Mouse (Mus musculus) thymus, postnatal 36 days (tissue): ENCODE data around the gene Reg4.
A peak's percentile ranks its signal among the peaks of the same experiment; 100 is the strongest.

Experiments
- DNase-seq, 2 experiments: peaks; one replicate each; pipeline ENCODE4 v3.0.0; 2022; ENCODE audit warnings: mixed read lengths in 2 of 2

Gene Reg4

DNA sequence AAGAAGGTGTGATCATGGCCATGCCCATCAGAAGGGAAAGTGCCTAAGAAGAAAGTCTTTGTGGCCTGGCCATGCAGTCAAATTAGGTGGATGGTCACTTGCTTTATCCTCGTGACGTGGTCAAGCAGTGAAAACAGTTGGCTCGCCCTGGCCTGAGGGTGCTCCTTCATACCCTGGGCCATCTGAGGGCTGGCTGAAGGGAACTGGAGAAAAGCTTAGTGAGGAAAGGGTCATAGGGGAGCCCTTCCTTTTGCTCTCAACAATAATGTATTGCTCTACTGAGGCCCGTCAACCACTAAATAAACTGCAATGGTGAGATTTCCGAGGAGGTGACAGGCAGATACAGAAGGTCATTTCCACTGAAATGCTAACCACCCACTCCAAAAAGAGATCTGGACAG, 15.3 kb downstream of the Reg4 start:
- DNase-seq = no peak

GRCm38 (mm10) chr3:98238150-98238549, 16.2 kb downstream of the Reg4 start:
- DNase-seq = no peak

DNA sequence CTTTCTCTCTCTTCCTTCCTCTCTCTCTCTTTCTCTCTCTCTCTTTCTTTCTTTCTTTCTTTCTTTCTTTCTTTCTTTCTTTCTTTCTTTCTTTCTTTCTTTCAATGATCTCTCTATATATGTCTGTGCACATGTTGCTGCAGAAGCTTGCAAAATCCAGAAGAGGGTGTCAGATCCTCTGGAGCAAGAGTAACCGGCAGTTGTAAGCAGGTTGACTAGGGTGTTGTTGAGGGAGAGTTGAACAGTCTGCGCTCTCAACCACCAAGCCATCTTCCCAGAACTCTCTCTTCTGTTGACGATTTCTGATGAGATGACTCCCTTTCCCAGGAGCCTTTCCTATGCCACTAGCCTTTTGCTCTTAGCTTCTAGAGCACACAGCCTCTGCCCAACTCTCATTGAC, 20.1 kb downstream of the Reg4 start:
- DNase-seq = no peak

- no peak for DNase-seq
These were observed 20.6 kb downstream of the Reg4 start for GRCm38 (mm10) chr3:98242458-98243037.

DNA sequence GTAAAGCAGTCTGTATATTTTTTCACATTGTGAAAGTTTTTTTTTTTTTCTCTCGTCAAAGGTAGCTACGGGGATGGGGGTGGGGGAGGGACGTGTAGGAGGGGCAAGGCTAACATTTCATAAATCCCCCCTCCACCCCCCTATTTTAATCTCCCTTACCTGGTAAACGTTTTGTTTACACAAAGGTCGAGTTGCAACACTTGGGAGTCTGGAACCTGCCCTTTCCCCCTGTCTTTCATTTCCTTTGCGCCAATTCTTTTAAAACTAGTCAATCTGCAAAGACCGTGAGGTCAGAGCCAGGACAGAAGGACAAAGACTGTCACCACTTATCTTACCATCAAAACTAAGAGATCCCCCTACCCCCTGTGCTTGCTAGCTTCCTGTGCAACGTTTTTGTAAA, 23.9 kb downstream of the Reg4 start:
- DNase-seq = no peak

GRCm38 (mm10) chr3:98246985-98247751, 25.2 kb downstream of the Reg4 start:
- DNase-seq = no peak

DNA sequence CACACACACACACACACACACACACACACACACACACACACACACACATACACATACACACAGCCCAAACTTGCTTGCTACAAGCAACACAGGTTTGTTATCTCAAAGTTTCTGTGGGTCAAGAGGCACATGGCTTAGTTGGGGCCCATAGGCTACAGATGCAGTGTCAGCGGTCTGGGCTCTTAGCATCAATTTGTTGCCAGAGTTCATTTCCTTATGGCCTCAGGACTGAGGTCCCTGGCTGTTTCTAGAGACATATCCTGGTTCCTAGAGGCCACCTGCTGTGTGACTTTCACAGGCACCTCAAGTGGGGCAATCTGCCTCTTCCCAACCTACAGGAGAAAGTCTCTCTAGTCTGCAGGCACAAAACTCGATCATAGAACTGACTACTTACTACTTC, 27.4 kb downstream of the Reg4 start:
- no peak for DNase-seq

DNA sequence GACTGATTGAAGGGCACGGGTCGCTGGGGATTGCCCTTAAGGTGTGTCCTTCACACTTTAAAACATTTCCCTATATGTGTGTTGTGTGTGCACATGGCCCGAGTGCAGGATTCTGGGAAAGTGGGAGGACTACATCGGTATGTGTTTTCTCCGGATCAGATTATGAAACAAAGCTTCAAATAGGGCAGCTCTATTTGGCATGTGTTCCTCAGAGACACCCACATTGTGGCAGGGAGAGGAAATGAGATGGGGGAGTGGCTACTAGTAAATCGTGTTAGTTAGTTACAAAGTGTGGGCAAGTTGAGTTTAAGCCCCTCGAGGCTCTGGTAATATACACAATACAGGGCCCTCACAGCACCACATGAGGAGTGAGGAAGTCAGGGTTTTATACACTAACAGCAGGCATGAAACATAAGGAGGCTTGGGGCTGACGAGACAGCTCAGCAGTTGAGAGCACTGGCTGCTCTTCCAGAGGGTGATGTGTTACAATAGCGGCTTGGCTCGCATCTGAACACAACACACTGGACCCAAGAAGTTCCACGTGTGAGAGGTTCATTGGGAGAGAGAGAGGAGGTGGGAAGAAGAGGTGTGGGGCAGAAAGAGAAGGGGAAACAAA, 28.0 kb downstream of the Reg4 start:
- no peak for DNase-seq

DNA sequence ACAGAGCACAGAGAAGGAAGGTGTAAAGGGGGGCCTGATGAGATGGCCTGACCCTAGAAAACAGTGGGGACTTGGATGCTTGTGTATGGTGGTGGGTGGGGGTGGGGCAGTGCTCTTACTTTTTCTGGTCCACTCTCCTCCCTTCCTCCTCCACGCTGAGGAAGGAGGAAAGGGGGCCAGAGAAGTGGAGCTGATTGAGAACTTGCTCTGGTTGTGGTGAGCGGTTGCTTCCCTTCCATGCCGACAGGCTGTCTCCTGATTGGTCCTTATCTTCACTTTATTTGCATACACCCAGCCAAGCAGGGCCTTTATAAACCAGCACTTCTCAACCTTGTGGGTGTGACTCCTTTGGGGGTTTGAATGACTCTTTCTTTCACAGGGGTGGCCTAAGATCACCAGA, 32.1 kb downstream of the Reg4 start:
- DNase-seq = no peak

DNA sequence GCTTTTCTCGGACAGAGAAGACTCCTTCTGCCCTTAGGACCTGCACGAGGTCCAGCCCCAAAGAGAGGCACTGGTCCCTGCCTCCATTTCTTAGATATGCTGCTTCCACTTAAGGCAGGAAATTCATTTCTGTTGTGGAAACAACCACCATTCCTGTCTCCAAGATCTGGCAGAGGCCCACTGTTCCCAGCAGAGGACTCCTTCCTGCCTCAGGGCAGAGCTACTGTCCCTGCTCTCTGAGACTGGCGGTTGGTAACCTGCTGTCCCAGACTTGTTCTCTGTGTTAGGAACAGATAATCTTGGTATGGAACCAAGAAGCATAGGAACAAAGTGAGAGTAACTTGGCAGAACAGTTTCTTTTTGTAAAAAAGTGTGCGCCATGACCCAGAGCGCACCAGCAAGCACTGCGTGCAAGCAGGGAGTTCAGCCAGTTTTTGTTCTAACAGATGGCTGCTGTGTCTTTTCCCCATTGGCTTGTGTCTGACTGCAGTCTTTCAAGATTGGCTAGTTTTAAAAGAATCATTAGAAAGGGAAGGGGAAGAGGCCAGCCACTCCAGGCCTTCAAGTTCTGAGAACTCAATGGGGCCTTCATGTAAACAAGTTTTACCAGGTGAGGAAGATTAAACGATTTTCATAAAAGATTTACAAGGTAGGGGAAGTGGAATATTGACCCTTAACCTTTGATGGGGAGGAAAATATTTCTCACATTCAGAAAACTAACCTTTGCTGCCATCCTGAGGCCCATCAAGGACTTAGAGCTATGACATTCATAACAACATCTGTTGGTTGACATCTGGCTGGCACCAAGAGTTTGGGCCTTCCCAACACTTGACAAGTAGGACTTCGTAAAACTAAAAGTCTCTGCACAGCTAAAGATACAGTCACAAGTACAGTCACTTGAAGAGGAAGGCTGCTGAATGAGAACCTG, 33.0 kb downstream of the Reg4 start:
- DNase-seq = no peak

- no peak for DNase-seq
These were observed 36.8 kb downstream of the Reg4 start for GRCm38 (mm10) chr3:98258723-98259122.

GRCm38 (mm10) chr3:98259271-98259751, 37.4 kb downstream of the Reg4 start:
- DNase-seq = no peak

GRCm38 (mm10) chr3:98260534-98260933, 38.6 kb downstream of the Reg4 start:
- DNase-seq = no peak

DNA sequence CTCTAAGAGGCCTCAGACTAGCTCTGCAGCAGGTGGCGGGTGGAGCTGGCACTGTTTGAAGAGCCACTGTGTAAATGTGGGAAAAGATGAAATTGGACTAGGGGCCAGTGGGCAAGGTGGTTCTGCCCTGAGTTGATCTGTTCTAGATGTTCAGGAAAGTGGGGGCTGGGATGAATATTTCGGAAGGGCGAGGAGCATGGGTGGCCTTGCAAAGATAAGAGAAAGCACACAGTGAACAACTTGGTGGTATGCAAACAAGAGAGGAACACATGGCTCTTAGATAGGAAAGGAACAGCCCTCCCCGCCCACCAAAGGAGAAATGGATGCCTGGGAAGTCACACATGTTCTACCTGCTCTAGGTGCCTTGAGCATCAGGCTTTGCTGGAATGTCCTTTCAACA, 39.5 kb downstream of the Reg4 start:
- no peak for DNase-seq

DNA sequence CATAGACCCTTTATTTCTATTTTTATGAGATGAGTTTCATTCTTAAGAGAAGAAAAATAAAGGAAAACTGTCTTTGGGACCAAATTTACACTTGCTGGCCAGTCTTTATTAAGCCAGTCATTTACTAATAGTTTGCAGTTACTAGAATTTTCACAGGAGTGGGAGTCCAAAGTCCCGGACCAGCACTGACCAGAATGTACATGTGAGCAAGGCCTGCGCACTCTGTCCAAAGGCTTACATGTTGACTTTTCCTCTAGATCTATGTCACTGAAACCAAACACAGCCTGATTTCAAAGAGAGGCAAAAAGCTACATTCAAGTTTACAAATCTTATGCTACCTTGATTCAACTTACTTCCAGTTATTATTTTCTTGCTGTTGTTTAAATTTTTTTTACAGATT, 40.2 kb downstream of the Reg4 start:
- no peak for DNase-seq

DNA sequence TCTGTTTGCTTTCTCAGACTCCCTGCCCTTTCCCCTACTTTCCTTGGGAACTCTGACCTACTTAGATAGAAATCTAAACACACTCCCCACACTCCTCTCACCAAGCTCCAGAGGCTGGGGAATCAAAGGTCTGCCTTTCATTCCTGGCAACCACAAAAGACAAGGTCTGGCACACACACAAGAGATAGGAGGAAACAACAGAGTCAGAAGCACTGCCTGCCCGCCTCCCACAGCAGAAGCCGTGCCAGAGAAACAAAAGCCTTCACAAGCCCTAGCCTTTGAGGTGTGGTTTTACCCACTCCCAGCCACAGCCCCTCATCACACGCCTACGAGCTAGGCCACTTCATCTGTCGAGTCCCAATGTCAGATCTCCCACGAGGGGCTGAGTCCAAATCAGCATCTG, 45.3 kb downstream of the Reg4 start:
- DNase-seq = peak in 1 of 2 experiments; percentile 18

DNA sequence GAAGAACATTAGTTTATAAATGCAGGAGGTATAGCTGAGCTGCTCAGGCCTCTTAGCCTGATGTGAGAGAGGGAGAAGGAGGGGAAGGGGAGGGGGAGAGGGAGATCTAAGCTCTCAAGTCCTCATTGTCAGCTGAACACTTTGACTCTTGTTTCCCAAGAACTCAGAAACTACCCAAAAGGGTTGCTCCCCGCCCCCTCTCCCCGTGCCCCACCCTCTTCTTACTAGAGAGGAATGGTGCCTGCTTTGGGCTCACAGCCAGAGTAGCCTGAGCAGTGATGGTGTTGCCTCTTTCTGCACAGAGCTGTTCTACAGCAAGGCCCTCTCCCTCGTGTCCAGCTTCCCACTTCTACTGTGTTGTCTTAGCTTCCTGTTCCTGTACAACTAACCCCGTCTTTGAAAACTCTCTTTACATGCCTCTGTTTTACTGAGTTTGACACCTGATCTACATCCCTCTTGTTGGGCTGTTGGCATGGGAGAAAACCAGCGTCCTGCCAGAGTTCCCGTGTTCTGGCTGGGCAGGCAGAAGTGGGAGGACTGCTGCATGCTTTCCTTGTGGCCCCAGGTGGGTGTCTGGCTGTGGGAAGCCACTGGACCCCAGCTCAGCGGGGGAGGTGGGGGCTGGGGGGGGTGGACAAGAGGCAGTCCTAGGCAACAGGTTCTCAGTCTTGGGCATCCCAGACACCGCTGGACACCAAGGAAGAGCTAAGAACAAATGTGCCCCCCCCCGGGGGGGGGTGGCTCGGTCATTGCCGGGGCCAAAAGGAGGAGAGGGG, 51.9 kb downstream of the Reg4 start:
- no peak for DNase-seq

GRCm38 (mm10) chr3:98279682-98280081, 57.7 kb downstream of the Reg4 start:
- DNase-seq = no peak

- peak; percentile 18 to 42 for DNase-seq
These were observed 58.4 kb downstream of the Reg4 start, which contains the start of gene Hmgcs2 for GRCm38 (mm10) chr3:98280204-98280932. Gene Hmgcs2, plus strand, starts transcription at chr3:98280435.

GRCm38 (mm10) chr3:98280933-98281678, 59.1 kb downstream of the Reg4 start:
- peak; percentile 67 to 81 for DNase-seq

GRCm38 (mm10) chr3:98282422-98282821, 60.5 kb downstream of the Reg4 start:
- DNase-seq = no peak
